Mouse (Mus musculus): ENCODE measurements around the gene Itgam. TPM values are rescaled to one million over a fixed set of nuclear protein-coding genes. Genes with fewer than 3 reads are reported as not detected.
"Not testable (repeated sequence)": the region's sequence is repeated elsewhere in the genome, so short reads cannot be mapped to it uniquely, and the experiment has no call there.

The Itgam gene
- 10 to 100 TPM in 1 of 2 experiments, 1 to 10 TPM in 1; 9.2 to 10.9 TPM for total RNA-seq (2021)
- long read RNA-seq, experiment 1, full-length matches to known transcripts, result 6 of 7 reads
- long read RNA-seq, experiment 1, partial matches to known transcripts, result 1 of 7 reads
- long read RNA-seq, experiment 1, other reads (novel, unspliced or antisense), result 0 of 7 reads
- long read RNA-seq, experiment 2, full-length matches to known transcripts, result 8 of 11 reads
- long read RNA-seq, experiment 2, partial matches to known transcripts, result 3 of 11 reads
- long read RNA-seq, experiment 2, other reads (novel, unspliced or antisense), result 0 of 11 reads

DNA sequence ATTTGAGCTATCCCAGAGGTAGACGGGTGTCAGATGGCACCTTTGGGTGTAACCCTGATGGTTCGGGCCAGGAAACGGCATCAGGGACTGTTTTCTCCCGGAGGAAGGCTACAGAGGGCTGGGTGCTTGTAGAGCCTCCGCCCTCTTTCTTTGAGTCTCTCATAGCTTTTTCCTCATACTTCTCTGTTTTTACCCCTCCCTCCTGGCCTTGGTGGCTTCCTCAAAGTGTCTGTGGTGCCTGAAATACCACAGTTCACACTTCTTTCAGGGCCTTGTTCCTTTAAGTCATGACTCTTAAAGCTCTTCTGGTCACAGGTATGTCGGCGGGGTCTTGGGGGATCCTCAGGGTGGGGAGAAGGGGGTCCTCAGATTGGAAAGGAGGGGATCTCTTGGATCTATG lies at the start of gene Itgam, which contains the start of gene Gm49368:
TSS of gene Itgam (plus strand) at position 185 of the 400 bp plus-strand sequence.
TSS of gene Gm49368 (plus strand) at position 228 of the 400 bp plus-strand sequence.
- intact Hi-C loops (cut with DNase I), result no loop called here
- TF ChIP-seq CTCF (IDR thresholded peaks at IDR 0.05), result no peak
- no peak for DNase-seq (ENCODE audit: extremely low spot score in 1 of 2, low spot score in 2 of 2)

DNA sequence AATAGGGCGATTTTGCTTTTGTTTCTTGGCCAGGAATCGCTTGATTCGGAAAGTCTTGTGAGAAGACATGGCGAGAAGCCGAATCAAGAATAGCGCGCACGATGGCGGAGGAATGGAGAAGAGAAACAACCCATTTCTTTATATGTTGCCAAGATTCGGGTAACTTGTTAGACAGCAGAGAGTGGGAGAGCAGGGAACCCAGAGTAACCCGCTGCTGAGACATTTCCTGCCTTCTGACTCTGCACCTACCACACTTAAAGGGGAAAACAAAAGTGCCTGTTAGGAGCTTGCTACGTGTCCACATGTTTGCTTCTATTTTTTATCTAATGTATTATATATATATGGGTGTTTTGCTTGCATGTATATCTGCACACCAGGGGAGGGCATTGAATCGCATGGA lies 49.3 kb upstream of the Itgam start:
- TF ChIP-seq CTCF (IDR thresholded peaks at IDR 0.05), result no peak
- Histone ChIP-seq H3K4me3 (no peak overlapping the region), H3K27ac (no peak overlapping the region)
- no peak for DNase-seq (ENCODE audit: extremely low spot score in 1 of 2, low spot score in 2 of 2)
- intact Hi-C loops (cut with DNase I), result no loop called here

More for the DNA sequence above, at the start of gene Itgam, which contains the start of gene Gm49368:
- Histone ChIP-seq H3K27ac (no peak within 1 kb of the TSS), H3K4me3 (no peak within 1 kb of the TSS)

DNA sequence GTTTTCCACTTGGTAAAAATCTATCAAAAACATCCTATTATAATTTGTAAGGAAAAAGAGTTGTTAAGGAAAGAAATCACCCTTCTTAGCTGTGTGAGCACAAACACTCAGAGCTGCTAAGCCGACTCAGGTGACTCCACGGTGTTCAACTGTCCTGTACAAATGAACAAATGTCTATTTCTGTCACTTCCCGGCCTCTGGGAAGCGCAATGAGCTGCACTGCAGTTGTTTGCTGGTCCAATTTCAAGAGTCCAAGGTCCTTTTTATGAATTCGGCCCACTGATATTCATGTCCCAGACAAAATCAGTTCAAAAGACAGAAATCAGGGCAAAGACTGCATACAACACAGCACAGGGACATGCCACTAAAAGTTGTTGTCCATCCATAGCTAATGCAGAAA lies 46.3 kb upstream of the Itgam start:
- intact Hi-C loops (cut with DNase I); H3K27ac ChIP-seq; DNase-seq (ENCODE audit: extremely low spot score in 1 of 2, low spot score in 2 of 2); H3K4me3 ChIP-seq: not testable (repeated sequence)

DNA sequence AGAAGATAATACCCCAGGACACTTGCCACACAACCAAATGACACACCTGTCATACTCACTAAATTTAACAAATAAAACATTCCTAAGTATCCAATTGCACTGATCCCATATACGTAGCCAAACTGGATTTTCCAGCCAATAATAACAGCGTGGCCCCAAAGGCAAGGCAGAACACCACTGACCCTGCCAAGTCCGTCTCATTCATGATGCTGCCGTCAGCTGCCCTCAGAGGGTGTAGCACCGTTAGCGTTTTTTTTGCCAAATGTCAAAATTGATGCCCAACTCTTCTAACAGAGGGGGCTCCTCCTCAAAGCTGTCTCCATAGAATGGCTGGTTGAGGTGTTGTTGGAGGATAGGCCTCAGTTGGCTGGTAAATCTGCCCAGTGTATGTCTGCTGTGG lies 45.8 kb upstream of the Itgam start:
- Histone ChIP-seq H3K27ac (no peak overlapping the region), H3K4me3 (no peak overlapping the region)
- TF ChIP-seq CTCF (IDR thresholded peaks at IDR 0.05), result no peak
- intact Hi-C loops (cut with DNase I), result no loop called here
- no peak for DNase-seq (ENCODE audit: extremely low spot score in 1 of 2, low spot score in 2 of 2)

DNA sequence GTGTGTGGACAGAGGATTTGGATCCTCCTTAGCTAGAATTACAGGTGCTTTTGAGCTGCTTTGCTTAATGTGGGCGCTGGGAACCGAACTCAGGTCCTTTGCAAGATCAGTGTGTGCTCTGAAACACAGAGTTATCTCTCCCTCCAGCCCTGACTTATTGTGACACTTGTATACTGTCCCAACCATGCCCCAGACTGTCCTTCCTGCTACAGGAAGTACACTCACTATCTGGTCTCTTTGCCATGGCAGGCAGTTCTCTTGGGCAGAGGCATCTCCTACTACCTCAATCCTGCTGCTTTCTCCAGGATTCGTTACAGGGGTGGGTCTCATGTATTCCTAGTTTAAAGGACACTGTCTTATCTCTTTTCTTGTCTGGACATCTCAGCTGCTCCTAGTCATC lies 44.2 kb upstream of the Itgam start:
- intact Hi-C loops (cut with DNase I), result no loop called here
- no peak for DNase-seq (ENCODE audit: extremely low spot score in 1 of 2, low spot score in 2 of 2)
- TF ChIP-seq CTCF (IDR thresholded peaks at IDR 0.05), result no peak
- H3K27ac ChIP-seq, result no peak overlapping the region
- no peak overlapping the region for H3K4me3 ChIP-seq

DNA sequence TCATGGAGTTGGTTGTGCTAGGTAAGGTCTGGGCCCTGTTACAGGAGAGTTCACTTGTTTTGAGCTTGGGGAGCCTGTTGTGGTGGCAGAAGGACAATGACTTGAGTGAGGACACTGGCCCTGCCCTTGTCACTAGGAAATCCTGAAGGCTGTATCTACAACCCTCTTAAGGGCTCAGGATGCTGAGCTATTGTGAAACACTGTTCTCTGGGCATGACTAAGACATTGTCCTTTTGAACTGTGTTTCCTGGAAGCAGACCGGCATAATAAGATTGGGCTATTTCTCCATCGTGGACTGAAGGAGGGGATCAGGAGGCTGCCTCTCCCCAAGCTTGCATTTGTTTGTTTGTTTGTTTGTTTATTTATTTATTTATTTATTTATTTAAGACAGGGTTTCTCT lies 43.3 kb upstream of the Itgam start:
- intact Hi-C loops (cut with DNase I), result no loop called here
- TF ChIP-seq CTCF (IDR thresholded peaks at IDR 0.05), result no peak
- no peak for DNase-seq (ENCODE audit: extremely low spot score in 1 of 2, low spot score in 2 of 2)

DNA sequence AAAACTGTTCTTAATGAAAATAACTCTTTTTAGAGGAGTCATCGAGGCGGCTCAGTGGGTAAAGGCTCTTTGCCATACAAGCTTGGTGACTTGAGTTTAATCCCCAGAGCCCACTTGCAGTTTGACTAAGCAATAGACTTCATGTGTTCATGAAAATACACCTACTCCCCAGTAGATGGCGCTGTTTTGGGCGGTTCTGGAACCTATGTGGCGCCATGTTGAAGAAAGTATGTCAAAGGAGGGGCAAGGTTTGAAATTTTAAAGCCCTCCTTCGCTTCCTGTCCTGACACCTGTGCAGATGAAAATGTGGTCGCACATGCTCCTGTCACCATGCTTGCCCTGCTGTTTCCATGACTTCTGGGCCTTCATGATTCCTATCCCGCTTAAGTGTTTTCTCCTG lies 39.5 kb upstream of the Itgam start:
- Histone ChIP-seq H3K4me3 (no peak overlapping the region), H3K27ac (no peak overlapping the region)
- intact Hi-C loops (cut with DNase I), result no loop called here
- no peak for DNase-seq (ENCODE audit: extremely low spot score in 1 of 2, low spot score in 2 of 2)
- peak; percentile 30 for TF ChIP-seq CTCF (IDR thresholded peaks at IDR 0.05)

More for the DNA sequence above, 43.3 kb upstream of the Itgam start:
- Histone ChIP-seq H3K27ac (no peak overlapping the region), H3K4me3 (no peak overlapping the region)

DNA sequence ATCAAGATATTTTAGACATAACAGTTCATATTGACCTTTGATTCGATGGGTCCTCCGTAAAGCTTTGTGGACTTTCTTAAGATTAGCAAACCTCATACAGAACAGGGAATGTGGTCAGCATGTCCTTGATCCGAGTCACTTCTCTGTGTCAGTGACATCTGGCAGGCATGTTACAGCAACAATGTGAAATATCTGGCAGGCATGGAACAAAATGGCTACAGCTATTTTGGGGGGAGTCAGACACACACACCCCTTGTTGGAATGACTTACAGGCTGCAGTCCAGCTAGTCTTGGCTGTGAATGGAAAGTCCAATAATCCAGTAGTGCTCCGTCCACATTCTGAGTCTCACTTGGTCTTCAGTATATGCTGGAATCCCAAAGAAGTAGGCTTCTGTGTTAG lies 38.9 kb upstream of the Itgam start:
- TF ChIP-seq CTCF (IDR thresholded peaks at IDR 0.05), result no peak
- no peak overlapping the region for H3K4me3 ChIP-seq
- no peak for DNase-seq (ENCODE audit: extremely low spot score in 1 of 2, low spot score in 2 of 2)
- H3K27ac ChIP-seq, result no peak overlapping the region
- intact Hi-C loops (cut with DNase I), result no loop called here

DNA sequence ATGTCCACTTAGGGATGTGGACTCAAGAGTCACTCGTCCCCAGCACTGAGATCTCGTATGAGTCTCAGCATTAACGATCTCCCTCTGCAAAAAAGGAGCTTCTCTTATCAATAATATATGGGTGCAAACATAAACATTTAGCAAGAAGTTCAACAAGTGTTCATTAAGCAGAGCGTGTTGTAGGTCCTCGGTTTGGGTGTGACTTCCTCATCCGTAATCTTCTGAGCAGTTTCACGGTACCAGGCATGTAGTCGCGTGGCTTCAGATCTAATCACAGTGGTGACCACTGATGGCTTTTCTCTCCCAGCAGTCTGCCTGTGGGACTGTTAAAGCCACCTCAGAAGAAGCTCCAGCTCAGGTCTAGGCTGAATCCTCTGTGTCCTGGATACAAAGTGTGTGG lies 38.1 kb upstream of the Itgam start:
- no peak for TF ChIP-seq CTCF (IDR thresholded peaks at IDR 0.05)
- intact Hi-C loops (cut with DNase I), result no loop called here
- DNase-seq (ENCODE audit: extremely low spot score in 1 of 2, low spot score in 2 of 2), result no peak
- H3K4me3 ChIP-seq, result no peak overlapping the region
- no peak overlapping the region for H3K27ac ChIP-seq

DNA sequence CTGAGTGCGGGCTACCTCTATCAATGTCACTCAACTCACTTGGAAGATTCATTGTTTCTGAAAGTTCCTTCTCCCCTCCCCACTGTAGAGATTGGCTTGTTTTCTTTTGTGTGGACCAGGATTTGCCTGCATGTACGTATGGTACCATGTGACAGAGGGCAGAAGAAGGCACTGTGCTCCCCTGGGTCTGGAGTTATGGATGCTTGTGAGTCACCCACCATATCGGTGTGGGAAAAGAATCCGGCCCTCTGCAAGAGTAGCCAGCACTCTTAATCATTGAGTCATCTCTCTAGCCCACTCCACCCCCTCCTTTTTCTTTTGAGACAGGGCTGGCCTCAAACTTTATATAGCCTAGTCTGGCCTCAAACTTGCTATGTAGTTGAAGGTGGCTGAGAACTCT lies 37.5 kb upstream of the Itgam start:
- TF ChIP-seq CTCF (IDR thresholded peaks at IDR 0.05), result no peak
- no peak overlapping the region for H3K4me3 ChIP-seq
- no peak for DNase-seq (ENCODE audit: extremely low spot score in 1 of 2, low spot score in 2 of 2)
- intact Hi-C loops (cut with DNase I), result no loop called here
- H3K27ac ChIP-seq, result no peak overlapping the region

DNA sequence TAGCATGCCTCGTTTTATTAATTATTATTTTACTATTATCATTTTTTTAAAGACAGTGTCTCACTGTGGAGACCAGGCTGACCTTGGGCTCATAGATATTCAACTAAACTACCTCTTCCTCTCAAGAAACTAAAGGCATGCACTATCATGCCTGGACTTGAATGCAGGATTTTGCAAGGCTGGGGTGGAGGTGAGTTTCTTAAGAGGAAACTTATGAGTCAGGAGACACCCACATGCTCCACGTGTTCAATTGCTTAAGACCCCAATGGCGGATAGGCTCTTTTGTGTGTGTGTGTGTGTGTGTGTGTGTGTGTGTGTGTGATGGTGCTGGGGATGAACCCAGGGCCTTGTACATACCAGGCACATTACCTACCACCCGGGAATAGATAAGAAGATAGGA lies 37.1 kb upstream of the Itgam start:
- Histone ChIP-seq H3K4me3 (no peak overlapping the region), H3K27ac (no peak overlapping the region)
- no peak for TF ChIP-seq CTCF (IDR thresholded peaks at IDR 0.05)
- intact Hi-C loops (cut with DNase I), result no loop called here
- no peak for DNase-seq (ENCODE audit: extremely low spot score in 1 of 2, low spot score in 2 of 2)

DNA sequence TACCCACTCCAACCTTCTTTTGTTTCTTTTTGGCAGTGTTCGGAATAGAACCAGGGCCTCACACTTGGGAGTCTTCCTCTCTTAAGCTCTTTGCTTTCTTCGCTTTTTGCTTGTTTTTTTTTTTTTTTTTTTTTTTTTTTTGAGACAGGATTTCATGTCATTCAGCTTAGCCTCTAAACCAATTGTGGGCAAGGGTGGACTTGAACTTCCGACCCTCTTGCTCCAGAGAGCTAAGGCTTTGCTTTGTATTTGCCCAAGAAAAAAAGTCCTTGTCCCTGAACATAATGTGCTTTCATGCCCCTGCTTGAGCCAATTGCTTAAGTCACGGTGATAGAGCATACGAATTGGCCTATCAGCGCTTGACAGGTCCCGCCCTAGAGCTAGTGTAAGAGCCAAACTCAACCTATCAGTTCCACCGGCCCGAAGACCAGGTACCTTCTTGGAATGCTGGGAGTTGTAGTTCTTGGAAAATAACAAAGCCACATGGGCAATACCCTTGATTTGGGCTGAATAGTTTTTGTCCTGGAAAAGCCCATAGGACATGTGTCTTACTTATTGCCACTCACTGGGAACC lies 30.9 kb upstream of the Itgam start:
- TF ChIP-seq CTCF (IDR thresholded peaks at IDR 0.05), result no peak
- intact Hi-C loops (cut with DNase I), result no loop called here
- DNase-seq (ENCODE audit: extremely low spot score in 1 of 2, low spot score in 2 of 2), result no peak

More for the DNA sequence above, 30.9 kb upstream of the Itgam start:
- Histone ChIP-seq H3K27ac (no peak overlapping the region), H3K4me3 (no peak overlapping the region)

Data from left cerebral cortex, adult 2 months (tissue).